Mouse (Mus musculus) forebrain, embryonic 11.5 days (tissue): ENCODE measurements around the gene Tgds. TPM values are rescaled to one million over a fixed set of nuclear protein-coding genes. Genes with fewer than 3 reads are reported as not detected.
A peak's percentile ranks its signal among the peaks of the same experiment; 100 is the strongest.
"Not testable (repeated sequence)": the region's sequence is repeated elsewhere in the genome, so short reads cannot be mapped to it uniquely, and the experiment has no call there.

ENCODE experiments used
- ATAC-seq: fragments of 200-750 bp; cut with Nextera tagmentation; replicated peaks from 2 replicates; pipeline ENCODE4 v1.8.0; 2017; ENCODE audit warnings: moderate TSS enrichment; ENCODE audit not compliant: low FRiP score
- DNase-seq: peaks from one replicate; pipeline ENCODE4 v3.0.0-alpha.2; 2017; ENCODE audit warnings: low spot score
- H3K27ac ChIP-seq: fragments of 300-500 bp; sonication (generic); 2 replicates; pipeline ENCODE4 v1.5.1; 2014; ENCODE audit warnings: low read depth, low read length
- H3K27me3 ChIP-seq: fragments of 300-500 bp; sonication (generic); 2 replicates; pipeline ENCODE4 v1.6.1; 2014; ENCODE audit warnings: mild to moderate bottlenecking, low read length, mixed read lengths; ENCODE audit not compliant: control insufficient read depth, insufficient read depth
- H3K36me3 ChIP-seq: fragments of 300-500 bp; sonication (generic); 2 replicates; pipeline ENCODE4 v1.6.1; 2014; ENCODE audit warnings: mild to moderate bottlenecking, low read length, moderate library complexity, mixed read lengths; ENCODE audit not compliant: control insufficient read depth, insufficient read depth
- H3K4me1 ChIP-seq: fragments of 300-500 bp; sonication (generic); replicated peaks from 2 replicates; pipeline ENCODE4 v1.6.1; 2014; ENCODE audit warnings: low read length, mixed read lengths; ENCODE audit not compliant: control insufficient read depth, insufficient read depth
- H3K4me2 ChIP-seq: fragments of 300-500 bp; sonication (generic); 2 replicates; pipeline ENCODE4 v1.6.1; 2014; ENCODE audit warnings: low read depth, mild to moderate bottlenecking, low read length, moderate library complexity, mixed read lengths; ENCODE audit not compliant: severe bottlenecking
- H3K4me3 ChIP-seq: fragments of 300-500 bp; sonication (generic); 2 replicates; pipeline ENCODE4 v1.5.1; 2014; ENCODE audit warnings: low read depth, low read length
- H3K9ac ChIP-seq: fragments of 300-500 bp; sonication (generic); 2 replicates; pipeline ENCODE4 v1.6.1; 2014; ENCODE audit warnings: low read length
- H3K9me3 ChIP-seq: fragments of 300-500 bp; sonication (generic); 2 replicates; pipeline ENCODE4 v1.6.1; 2016; ENCODE audit warnings: low read length, mixed read lengths; ENCODE audit not compliant: control insufficient read depth
- WGBS: fragments of 180-500 bp; shearing (Covaris S2); extraction: QIAGEN DNeasy Blood & Tissue Kit; methylation state at CpG from one replicate; pipeline ENCODE4 v1.1.7; 2014; 5-methylcytosine and 5-hydroxymethylcytosine counted together
- polyA plus RNA-seq: library from polyadenylated mRNA; unstranded; fragments of >200 nt; fragmentation: Nextera tagmentation; extraction: Ambion mirVana; gene quantifications from 2 replicates; pipeline ENCODE4 v1.2.1, GENCODE M21; 2014

Tgds gene
- polyA plus RNA-seq, 1 experiment from 2014 or later: 30.3 TPM

DNA sequence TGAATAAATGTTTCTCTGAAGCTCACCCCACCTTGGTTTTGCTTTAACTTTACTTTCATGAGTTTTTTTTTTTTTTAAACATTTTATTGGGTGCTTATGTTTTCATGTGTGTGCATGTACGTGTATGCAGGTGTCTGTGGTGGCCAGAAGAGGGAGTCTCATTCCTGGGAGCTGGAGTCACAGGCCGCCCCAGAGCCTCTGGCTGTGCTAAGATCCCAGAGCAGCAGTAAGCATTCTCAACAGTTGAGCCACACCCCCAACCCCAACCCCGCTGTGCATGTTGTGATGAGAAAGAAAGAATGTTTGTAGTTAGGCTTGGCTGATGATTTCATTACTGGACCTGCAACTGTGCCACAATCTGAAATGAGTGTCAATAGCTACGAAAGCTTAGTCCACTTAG is 36.2 kb upstream of the Tgds start:
- no peaks in the 10 kb centered on the region; the same call in 1 of the 2 replicates for H3K9me3 ChIP-seq
- no peak overlapping the region for H3K4me3 ChIP-seq
- 97% methylated on average over 4 of the region's 4 CpGs for WGBS
- H3K9ac ChIP-seq: no peak overlapping the region
- DNase-seq (no peak), ATAC-seq (no peak)
- peaks cover 3% of the 10 kb centered on the region; the same call in 1 of the 2 replicates for H3K4me1 ChIP-seq
- H3K36me3 ChIP-seq: no peaks in the 10 kb centered on the region
- H3K27ac ChIP-seq: no peak overlapping the region
- no peak overlapping the region for H3K4me2 ChIP-seq
- H3K27me3 ChIP-seq: no peaks in the 10 kb centered on the region

DNA sequence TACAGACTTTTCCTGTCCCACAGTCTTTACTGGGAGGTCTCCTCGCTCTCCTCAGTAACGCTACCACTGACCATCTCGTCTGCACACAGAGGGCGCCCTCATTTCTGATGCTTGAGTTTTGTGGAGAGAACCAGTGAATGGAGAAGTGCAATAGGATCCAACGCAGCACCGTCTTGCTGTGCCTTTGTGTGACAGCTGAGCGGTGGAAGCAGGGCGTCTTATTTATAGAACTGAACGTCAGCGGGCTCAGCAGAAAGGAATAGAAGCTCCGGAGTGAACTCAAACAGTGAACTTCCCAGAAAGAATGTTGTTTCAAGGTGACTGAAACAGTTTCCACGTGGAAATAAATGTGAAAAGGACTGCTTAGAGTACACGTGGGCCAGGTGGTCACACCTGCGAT is 30.1 kb upstream of the Tgds start:
- H3K4me3 ChIP-seq: no peak overlapping the region
- ATAC-seq (no peak), DNase-seq (no peak)
- H3K27ac ChIP-seq: no peak overlapping the region
- no peak overlapping the region for H3K9ac ChIP-seq
- H3K36me3 ChIP-seq: peaks cover 4% of the 10 kb centered on the region; the same call in 1 of the 2 replicates
- H3K4me2 ChIP-seq: no peak overlapping the region
- H3K4me1 ChIP-seq: no peaks in the 10 kb centered on the region
- H3K9me3 ChIP-seq: no peaks in the 10 kb centered on the region
- 70% methylated on average over 14 of the region's 14 CpGs for WGBS
- no peaks in the 10 kb centered on the region for H3K27me3 ChIP-seq

DNA sequence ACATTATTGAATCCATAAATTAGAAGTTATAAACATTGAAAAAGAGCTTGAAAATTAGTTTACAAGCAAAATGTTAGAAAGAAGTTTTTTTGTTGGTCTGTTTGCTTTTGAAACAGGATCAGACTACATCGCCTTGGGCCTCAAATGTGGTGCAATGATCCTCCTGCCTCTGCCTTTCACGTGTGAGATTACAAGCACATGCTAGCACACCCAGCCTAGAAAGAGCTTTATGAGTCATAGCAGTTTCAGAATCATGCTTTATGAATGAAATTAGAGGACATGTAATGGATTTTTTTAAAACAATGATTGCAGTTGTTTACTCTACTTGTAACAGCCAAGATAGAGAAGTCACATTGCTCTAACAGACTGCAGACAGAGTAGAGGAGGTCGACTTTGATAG is 29.2 kb upstream of the Tgds start:
- Histone ChIP-seq H3K9ac (no peak overlapping the region), H3K36me3 (peaks cover 4% of the 10 kb centered on the region; the same call in 1 of the 2 replicates)
- WGBS: 93% methylated on average over 3 of the region's 3 CpGs

DNA sequence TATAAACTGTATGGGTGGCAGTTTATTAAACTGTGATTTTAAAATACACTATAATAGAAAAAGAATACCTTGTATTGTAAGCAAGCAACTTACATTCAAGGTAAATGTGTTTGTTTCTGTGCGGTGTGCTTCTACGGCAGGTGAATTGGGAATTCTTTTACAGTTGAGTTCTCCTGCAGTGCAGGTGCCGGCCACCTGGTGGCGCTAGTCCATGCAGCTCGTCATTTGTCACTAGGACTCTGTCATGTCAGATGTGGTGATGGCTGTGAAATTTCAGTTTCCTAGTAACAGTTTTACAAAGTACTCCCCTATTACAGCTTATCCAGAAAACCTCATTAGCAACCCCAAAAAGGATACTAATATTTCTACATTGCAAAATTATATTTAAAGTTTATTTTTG is 24.6 kb upstream of the Tgds start:
- H3K9me3 ChIP-seq: no peaks in the 10 kb centered on the region
- H3K4me1 ChIP-seq: no peaks in the 10 kb centered on the region
- H3K27ac ChIP-seq: no peak overlapping the region
- H3K4me2 ChIP-seq: no peak overlapping the region
- WGBS: 20% methylated on average over 5 of the region's 5 CpGs
- H3K9ac ChIP-seq: no peak overlapping the region
- DNase-seq: peak; percentile 81
- peaks cover 4% of the 10 kb centered on the region; the same call in 1 of the 2 replicates for H3K36me3 ChIP-seq
- ATAC-seq: 0 out of 2 replicates have a peak, but pooled peaks have one; percentile 21
- no peak overlapping the region for H3K4me3 ChIP-seq
- no peaks in the 10 kb centered on the region for H3K27me3 ChIP-seq

More for the DNA sequence above, 29.2 kb upstream of the Tgds start:
- H3K4me3 ChIP-seq: no peak overlapping the region
- H3K4me2 ChIP-seq: no peak overlapping the region
- no peak overlapping the region for H3K27ac ChIP-seq
- no peaks in the 10 kb centered on the region for H3K9me3 ChIP-seq
- no peak for DNase-seq
- H3K4me1 ChIP-seq: no peaks in the 10 kb centered on the region
- H3K27me3 ChIP-seq: no peaks in the 10 kb centered on the region
- no peak for ATAC-seq

DNA sequence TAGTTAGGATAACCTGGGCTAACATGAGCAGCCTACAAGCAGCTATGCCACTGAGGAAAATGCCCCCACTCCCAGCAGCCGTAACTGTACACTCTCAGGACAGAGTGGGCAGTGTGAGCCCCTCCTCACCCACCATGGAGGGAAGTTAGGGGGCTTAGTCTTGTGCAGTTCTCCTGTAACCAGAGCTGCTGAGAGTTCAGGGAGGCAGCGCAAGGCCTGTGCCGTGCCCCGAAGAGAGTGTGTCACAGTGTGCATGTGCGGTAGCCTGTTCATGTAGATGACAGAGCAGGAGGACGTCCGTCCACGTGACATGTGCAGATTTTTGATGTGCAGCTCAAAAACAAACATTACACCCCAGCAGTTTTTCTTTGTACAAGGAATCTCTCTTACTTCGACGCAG is 24.2 kb upstream of the Tgds start:
- ATAC-seq (peak; percentile 46; the same call in 1 of the 2 replicates), DNase-seq (no peak)
- WGBS: 85% methylated on average over 10 of the region's 10 CpGs
- Histone ChIP-seq H3K9ac (no peak overlapping the region), H3K27me3 (no peaks in the 10 kb centered on the region), H3K27ac (no peak overlapping the region), H3K4me1 (no peaks in the 10 kb centered on the region), H3K36me3 (peaks cover 4% of the 10 kb centered on the region; the same call in 1 of the 2 replicates), H3K9me3 (no peaks in the 10 kb centered on the region), H3K4me2 (no peak overlapping the region), H3K4me3 (no peak overlapping the region)

DNA sequence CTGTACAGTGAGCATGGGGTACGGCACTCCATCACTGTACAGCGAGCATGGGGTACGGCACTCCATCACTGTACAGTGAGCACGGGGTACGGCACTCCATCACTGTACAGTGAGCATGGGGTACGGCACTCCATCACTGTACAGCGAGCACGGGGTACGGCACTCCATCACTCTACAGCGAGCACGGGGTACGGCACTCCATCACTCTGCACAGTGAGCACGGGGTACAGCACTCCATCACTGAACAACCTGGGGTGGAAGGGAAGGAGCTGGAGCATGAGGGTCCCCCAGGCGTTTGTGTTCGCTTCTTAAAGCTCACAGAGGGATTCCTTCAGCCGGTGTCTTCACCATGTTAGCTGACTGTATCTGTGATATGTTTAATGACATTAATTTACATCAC is 23.5 kb upstream of the Tgds start:
- H3K4me2 ChIP-seq, H3K4me1 ChIP-seq, DNase-seq, H3K9ac ChIP-seq, H3K27me3 ChIP-seq, H3K36me3 ChIP-seq, H3K9me3 ChIP-seq, H3K4me3 ChIP-seq, ATAC-seq, H3K27ac ChIP-seq: not testable (repeated sequence)
- 96% methylated on average over 16 of the region's 16 CpGs for WGBS

DNA sequence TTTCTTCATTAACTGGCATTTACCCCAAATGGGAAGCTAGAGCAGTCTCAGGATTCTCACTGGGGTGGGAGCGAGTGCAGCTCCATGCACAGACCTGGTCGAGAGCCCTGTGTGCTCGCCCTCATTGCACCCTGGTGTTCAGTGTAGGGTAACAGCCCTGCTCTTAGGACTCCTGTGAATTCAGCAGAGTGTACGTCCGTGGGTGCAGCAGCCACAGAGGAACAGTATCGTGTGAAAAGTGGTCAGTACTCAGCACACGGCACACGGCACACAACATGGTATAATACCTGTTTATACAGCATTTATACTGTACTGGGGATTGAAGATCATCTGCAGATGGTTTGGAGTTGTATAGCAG is 19.7 kb upstream of the Tgds start:
- WGBS: 90% methylated on average over 8 of the region's 8 CpGs
- Histone ChIP-seq H3K4me1 (no peaks in the 10 kb centered on the region), H3K36me3 (no peaks in the 10 kb centered on the region), H3K9ac (no peak overlapping the region), H3K27ac (no peak overlapping the region), H3K9me3 (no peaks in the 10 kb centered on the region), H3K4me2 (no peak overlapping the region), H3K27me3 (no peaks in the 10 kb centered on the region), H3K4me3 (no peak overlapping the region)
- ATAC-seq (no peak), DNase-seq (no peak)

DNA sequence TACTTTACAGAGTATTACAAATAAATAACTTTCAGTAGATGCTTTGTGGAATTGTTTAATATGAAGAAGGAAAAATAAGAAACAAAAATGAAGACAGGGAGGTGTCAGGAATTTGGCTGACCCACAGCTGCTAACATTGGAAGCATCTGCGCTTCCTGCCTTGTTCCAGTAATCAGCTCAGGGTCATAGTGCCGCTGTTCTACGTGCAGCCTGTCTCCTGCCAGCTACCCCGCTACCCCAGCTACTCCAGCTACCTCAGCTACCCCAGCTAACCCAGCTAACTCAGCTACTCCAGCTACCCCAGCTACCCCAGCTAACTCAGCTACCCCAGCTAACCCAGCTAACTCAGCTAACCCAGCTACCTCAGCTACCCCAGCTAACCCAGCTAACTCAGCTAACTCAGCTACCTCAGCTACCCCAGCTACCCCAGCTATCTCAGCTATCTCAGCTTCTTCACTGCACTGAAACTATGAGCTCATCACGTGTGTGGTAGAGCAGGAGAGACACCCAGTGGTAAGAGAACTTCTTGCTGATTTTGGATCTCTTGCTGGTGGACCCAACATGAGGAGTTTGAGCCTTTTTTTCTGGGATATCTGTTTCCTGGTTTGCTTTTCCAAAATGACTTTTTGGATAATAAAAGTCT is 19.2 kb upstream of the Tgds start:
- no peaks in the 10 kb centered on the region for H3K4me1 ChIP-seq
- H3K27me3 ChIP-seq: no peaks in the 10 kb centered on the region
- ATAC-seq (no peak), DNase-seq (no peak)
- no peak overlapping the region for H3K9ac ChIP-seq
- no peak overlapping the region for H3K4me2 ChIP-seq
- H3K36me3 ChIP-seq: no peaks in the 10 kb centered on the region
- WGBS: 91% methylated on average over 5 of the region's 5 CpGs
- no peak overlapping the region for H3K27ac ChIP-seq
- no peaks in the 10 kb centered on the region for H3K9me3 ChIP-seq
- no peak overlapping the region for H3K4me3 ChIP-seq
